Mouse (Mus musculus): ENCODE measurements around the gene Ap3b1.

Gene Ap3b1

GRCm38 (mm10) chr13:94451229-94451628 lies 92.5 kb downstream of the Ap3b1 start:
- no peak for DNase-seq (ENCODE audit: low read depth, low spot score)

- no peak for DNase-seq (ENCODE audit: low read depth, low spot score)
Observed at GRCm38 (mm10) chr13:94454131-94454530, 95.4 kb downstream of the Ap3b1 start.

- DNase-seq (ENCODE audit: low read depth, low spot score): no peak
Observed at GRCm38 (mm10) chr13:94459143-94459542, 100.4 kb downstream of the Ap3b1 start.

GRCm38 (mm10) chr13:94464221-94464620 lies 105.5 kb downstream of the Ap3b1 start:
- DNase-seq (ENCODE audit: low read depth, low spot score): no peak

GRCm38 (mm10) chr13:94468551-94468950 lies 109.8 kb downstream of the Ap3b1 start:
- DNase-seq (ENCODE audit: low read depth, low spot score): no peak

GRCm38 (mm10) chr13:94471009-94471672 lies 112.4 kb downstream of the Ap3b1 start:
- no peak for DNase-seq (ENCODE audit: low read depth, low spot score)

GRCm38 (mm10) chr13:94476208-94476607 lies 117.4 kb downstream of the Ap3b1 start:
- DNase-seq (ENCODE audit: low read depth, low spot score): no peak

GRCm38 (mm10) chr13:94480256-94480655 lies 121.5 kb downstream of the Ap3b1 start:
- no peak for DNase-seq (ENCODE audit: low read depth, low spot score)

GRCm38 (mm10) chr13:94490684-94491083 lies 131.9 kb downstream of the Ap3b1 start:
- DNase-seq (ENCODE audit: low read depth, low spot score): no peak

GRCm38 (mm10) chr13:94491159-94491558 lies 132.4 kb downstream of the Ap3b1 start:
- DNase-seq (ENCODE audit: low read depth, low spot score): no peak

GRCm38 (mm10) chr13:94497521-94497920 lies 138.8 kb downstream of the Ap3b1 start:
- no peak for DNase-seq (ENCODE audit: low read depth, low spot score)

- no peak for DNase-seq (ENCODE audit: low read depth, low spot score)
Observed at GRCm38 (mm10) chr13:94506411-94506810, 147.7 kb downstream of the Ap3b1 start.

GRCm38 (mm10) chr13:94508344-94508743 lies 149.6 kb downstream of the Ap3b1 start:
- no peak for DNase-seq (ENCODE audit: low read depth, low spot score)

GRCm38 (mm10) chr13:94513157-94513767 lies 154.5 kb downstream of the Ap3b1 start:
- DNase-seq (ENCODE audit: low read depth, low spot score): no peak

- DNase-seq (ENCODE audit: low read depth, low spot score): no peak
Observed at GRCm38 (mm10) chr13:94513898-94514297, 155.1 kb downstream of the Ap3b1 start.

- DNase-seq (ENCODE audit: low read depth, low spot score): no peak
Observed at GRCm38 (mm10) chr13:94514992-94515391, 156.2 kb downstream of the Ap3b1 start.

- no peak for DNase-seq (ENCODE audit: low read depth, low spot score)
Observed at GRCm38 (mm10) chr13:94516532-94516931, 157.8 kb downstream of the Ap3b1 start.

GRCm38 (mm10) chr13:94518176-94518575 lies 159.4 kb downstream of the Ap3b1 start:
- no peak for DNase-seq (ENCODE audit: low read depth, low spot score)

- DNase-seq (ENCODE audit: low read depth, low spot score): no peak
Observed at GRCm38 (mm10) chr13:94519276-94519675, 160.5 kb downstream of the Ap3b1 start.

- DNase-seq (ENCODE audit: low read depth, low spot score): no peak
Observed at GRCm38 (mm10) chr13:94523213-94523612, 164.5 kb downstream of the Ap3b1 start.

- no peak for DNase-seq (ENCODE audit: low read depth, low spot score)
Observed at GRCm38 (mm10) chr13:94524669-94525238, 166.0 kb downstream of the Ap3b1 start.

GRCm38 (mm10) chr13:94529138-94529537 lies 170.4 kb downstream of the Ap3b1 start:
- no peak for DNase-seq (ENCODE audit: low read depth, low spot score)

- DNase-seq (ENCODE audit: low read depth, low spot score): no peak
Observed at GRCm38 (mm10) chr13:94533516-94533915, 174.8 kb downstream of the Ap3b1 start.
